Mouse (Mus musculus) heart, embryonic 14.5 days (tissue): Measurements from ENCODE around the gene Hist2h3b. TPM values are rescaled to one million over a fixed set of nuclear protein-coding genes. Genes with fewer than 3 reads are reported as not detected.
"Not testable (repeated sequence)": the region's sequence is repeated elsewhere in the genome, so short reads cannot be mapped to it uniquely, and the experiment has no call there.

Source experiments
- ATAC-seq: fragments of 200-750 bp; cut with Nextera tagmentation; 2 replicates; pipeline ENCODE4 v1.8.0; 2017; ENCODE audit warnings: low read depth, moderate TSS enrichment; ENCODE audit not compliant: insufficient number of reproducible peaks, insufficient read depth, low FRiP score
- H3K27ac ChIP-seq, 2 experiments: fragments of 200-500 bp in 1 of 2; fragments of 300-500 bp in 1 of 2; sonication (generic) in 1 of 2; replicated peaks in 1 of 2; 2 replicates each; pipeline ENCODE4 v1.5.1; 2012 to 2014; ENCODE audit warnings: low read depth in 2 of 2, low read length in 2 of 2, control low read depth in 1 of 2, mild to moderate bottlenecking in 1 of 2, mixed read lengths in 1 of 2; ENCODE audit not compliant: control insufficient read depth in 1 of 2, insufficient read depth in 1 of 2
- H3K27me3 ChIP-seq: fragments of 300-500 bp; sonication (generic); 2 replicates; pipeline ENCODE4 v1.6.1; 2014; ENCODE audit warnings: mild to moderate bottlenecking, low read length, control low read depth; ENCODE audit not compliant: control insufficient read depth, insufficient read depth
- H3K36me3 ChIP-seq: fragments of 300-500 bp; sonication (generic); 2 replicates; pipeline ENCODE4 v1.6.1; 2014; ENCODE audit warnings: mild to moderate bottlenecking, control low read depth, low read length, mixed read lengths; ENCODE audit not compliant: control insufficient read depth, insufficient read depth
- H3K4me1 ChIP-seq, 2 experiments: fragments of 200-500 bp in 1 of 2; fragments of 300-500 bp in 1 of 2; sonication (generic) in 1 of 2; 2 replicates each; pipeline ENCODE4 v1.6.1; 2012 to 2014; ENCODE audit warnings: low read length in 2 of 2, control low read depth in 1 of 2, mixed read lengths in 1 of 2; ENCODE audit not compliant: control insufficient read depth in 2 of 2, insufficient read depth in 2 of 2
- H3K4me2 ChIP-seq: fragments of 300-500 bp; sonication (generic); 2 replicates; pipeline ENCODE4 v1.6.1; 2014; ENCODE audit warnings: mild to moderate bottlenecking, low read length
- H3K4me3 ChIP-seq, 2 experiments: fragments of 200-500 bp in 1 of 2; fragments of 300-500 bp in 1 of 2; sonication (generic) in 1 of 2; 2 replicates each; pipeline ENCODE4 v1.5.1; 2012 to 2014; ENCODE audit warnings: low read length in 2 of 2, mild to moderate bottlenecking in 2 of 2, control low read depth in 1 of 2, low read depth in 1 of 2, moderate library complexity in 1 of 2; ENCODE audit not compliant: control insufficient read depth in 1 of 2, insufficient read depth in 1 of 2
- H3K9ac ChIP-seq: fragments of 300-500 bp; sonication (generic); 2 replicates; pipeline ENCODE4 v1.6.1; 2014; ENCODE audit warnings: mild to moderate bottlenecking, low read length
- H3K9me3 ChIP-seq: fragments of 300-500 bp; sonication (generic); 2 replicates; pipeline ENCODE4 v1.6.1; 2016; ENCODE audit warnings: low read length, control low read depth; ENCODE audit not compliant: control insufficient read depth
- WGBS: fragments of 180-500 bp; shearing (Covaris S2); extraction: QIAGEN DNeasy Blood & Tissue Kit; methylation state at CpG from one replicate; pipeline ENCODE4 v1.1.7; 2014; 5-methylcytosine and 5-hydroxymethylcytosine counted together
- polyA plus RNA-seq: library from polyadenylated mRNA; unstranded; fragments of >200 nt; fragmentation: Nextera tagmentation; extraction: Ambion mirVana; gene quantifications from 2 replicates; pipeline ENCODE4 v1.2.1, GENCODE M21; 2014

Gene Hist2h3b
- polyA plus RNA-seq, 1 experiment from 2014 or later = 32.0 TPM

- Histone ChIP-seq H3K4me3 (no peak overlapping the region), H3K36me3 (no peaks in the 10 kb centered on the region), H3K9me3 (no peaks in the 10 kb centered on the region), H3K27me3 (no peaks in the 10 kb centered on the region), H3K4me2 (peak overlapping the region; percentile 95; the same call in 1 of the 2 replicates), H3K9ac (no peak overlapping the region), H3K27ac (peak overlapping the region in 1 of 2 experiments; percentile 87; a peak in 2 of 4 replicates), H3K4me1 (peaks cover 10 to 13% of the 10 kb centered on the region in 2 experiments)
- WGBS = 80% methylated on average over 4 of the region's 4 CpGs
- no peak for ATAC-seq
These were observed 913 bp upstream of the Hist2h3b start for GRCm38 (mm10) chr3:96267541-96267940.

GRCm38 (mm10) chr3:96268776-96269378 is 423 bp downstream of the Hist2h3b start:
- Histone ChIP-seq H3K27ac (peak overlapping the region; percentile 87 to 95), H3K4me1 (peaks cover 7 to 13% of the 10 kb centered on the region in 2 experiments), H3K9ac (peak overlapping the region; percentile 79), H3K4me3 (peak overlapping the region; percentile 49 to 53), H3K4me2 (peak overlapping the region; percentile 95)
- not testable (repeated sequence) for H3K36me3 ChIP-seq, H3K27me3 ChIP-seq, H3K9me3 ChIP-seq
- 2% methylated on average over 9 of the region's 44 CpGs for WGBS
- ATAC-seq = 0 out of 2 replicates have a peak, but pooled peaks have one; percentile 11

GRCm38 (mm10) chr3:96269511-96270474 is 1.3 kb downstream of the Hist2h3b start, which contains the start of gene Hist2h2bb:
Gene Hist2h2bb, plus strand, starts transcription at chr3:96269752.
- Histone ChIP-seq H3K27me3 (no peaks in the 10 kb centered on the region), H3K9ac (peak within 1 kb of the TSS; percentile 83), H3K4me1 (peaks cover 2 to 5% of the 10 kb centered on the region in 2 experiments; a peak in 3 of 4 replicates), H3K4me3 (peak within 1 kb of the TSS; percentile 49 to 53), H3K9me3 (no peaks in the 10 kb centered on the region), H3K27ac (peak within 1 kb of the TSS; percentile 87 to 95), H3K4me2 (peak within 1 kb of the TSS; percentile 95), H3K36me3 (no peaks in the 10 kb centered on the region)
- ATAC-seq = peak; percentile 93
- whole genome bisulfite sequencing = under 1% methylated on average over 45 of the region's 45 CpGs

GRCm38 (mm10) chr3:96273591-96274465 is 5.4 kb downstream of the Hist2h3b start:
- Histone ChIP-seq H3K27ac (no peak overlapping the region), H3K4me1 (peaks cover 0 to 5% of the 10 kb centered on the region in 2 experiments; a peak in 3 of 4 replicates), H3K4me2 (no peak overlapping the region), H3K4me3 (no peak overlapping the region), H3K27me3 (no peaks in the 10 kb centered on the region), H3K9me3 (no peaks in the 10 kb centered on the region), H3K36me3 (no peaks in the 10 kb centered on the region), H3K9ac (no peak overlapping the region)
- WGBS = 77% methylated on average over 17 of the region's 17 CpGs
- ATAC-seq = no peak

- no peaks in the 10 kb centered on the region for H3K36me3 ChIP-seq
- ATAC-seq = peak; percentile 16; the same call in 1 of the 2 replicates
- H3K27me3 ChIP-seq = peaks cover 4% of the 10 kb centered on the region; the same call in 1 of the 2 replicates
- peak overlapping the region; percentile 43 to 51 for H3K4me3 ChIP-seq
- no peaks in the 10 kb centered on the region for H3K9me3 ChIP-seq
- H3K4me2 ChIP-seq = peak overlapping the region; percentile 84
- peak overlapping the region; percentile 26 to 76; a peak in 2 of 4 replicates for H3K27ac ChIP-seq
- 16% methylated on average over 8 of the region's 8 CpGs for WGBS
- peak overlapping the region; percentile 63 for H3K9ac ChIP-seq
- H3K4me1 ChIP-seq = peaks cover 0 to 3% of the 10 kb centered on the region in 2 experiments; a peak in 1 of 4 replicates
These were observed 9.0 kb downstream of the Hist2h3b start for GRCm38 (mm10) chr3:96277428-96277799.

- peak; percentile 83 for ATAC-seq
- Histone ChIP-seq H3K4me3 (peak overlapping the region; percentile 43 to 51), H3K27me3 (peaks cover 8% of the 10 kb centered on the region; the same call in 1 of the 2 replicates), H3K4me2 (peak overlapping the region; percentile 84), H3K9ac (peak overlapping the region; percentile 63), H3K4me1 (peaks cover 0 to 3% of the 10 kb centered on the region in 2 experiments; a peak in 1 of 4 replicates), H3K27ac (peak overlapping the region; percentile 76 to 85), H3K9me3 (no peaks in the 10 kb centered on the region), H3K36me3 (no peaks in the 10 kb centered on the region)
- under 1% methylated on average over 49 of the region's 49 CpGs for WGBS
These were observed 9.6 kb downstream of the Hist2h3b start for GRCm38 (mm10) chr3:96277800-96278624.
